Mouse (Mus musculus) heart, embryonic 15.5 days (tissue): ENCODE measurements around the gene Tm2d3. TPM values are rescaled to one million over a fixed set of nuclear protein-coding genes. Genes with fewer than 3 reads are reported as not detected.

Experiments used
- ATAC-seq: fragments of 200-750 bp; cut with Nextera tagmentation; replicated peaks from 2 replicates; pipeline ENCODE4 v1.8.0; 2017; ENCODE audit warnings: low read depth, moderate TSS enrichment; ENCODE audit not compliant: insufficient number of reproducible peaks, insufficient read depth, low FRiP score
- H3K27ac ChIP-seq: fragments of 300-500 bp; sonication (generic); 2 replicates; pipeline ENCODE4 v1.5.1; 2015; ENCODE audit warnings: mild to moderate bottlenecking, inconsistent platforms
- H3K27me3 ChIP-seq: fragments of 300-500 bp; sonication (generic); 2 replicates; pipeline ENCODE4 v1.6.1; 2015; ENCODE audit warnings: inconsistent platforms
- H3K36me3 ChIP-seq: fragments of 300-500 bp; sonication (generic); 2 replicates; pipeline ENCODE4 v1.6.1; 2015; ENCODE audit warnings: mild to moderate bottlenecking, inconsistent platforms
- H3K4me1 ChIP-seq: fragments of 300-500 bp; sonication (generic); replicated peaks from 2 replicates; pipeline ENCODE4 v1.6.1; 2015; ENCODE audit warnings: inconsistent platforms
- H3K4me2 ChIP-seq: fragments of 300-500 bp; sonication (generic); 2 replicates; pipeline ENCODE4 v1.6.1; 2015; ENCODE audit warnings: inconsistent platforms, mild to moderate bottlenecking, moderate library complexity
- H3K4me3 ChIP-seq: fragments of 300-500 bp; sonication (generic); 2 replicates; pipeline ENCODE4 v1.5.1; 2015; ENCODE audit warnings: mild to moderate bottlenecking, inconsistent platforms
- H3K9ac ChIP-seq: fragments of 300-500 bp; sonication (generic); 2 replicates; pipeline ENCODE4 v1.6.1; 2015; ENCODE audit warnings: mild to moderate bottlenecking, inconsistent platforms
- H3K9me3 ChIP-seq: fragments of 300-500 bp; sonication (generic); replicated peaks from 2 replicates; pipeline ENCODE4 v1.6.1; 2016; ENCODE audit warnings: inconsistent platforms
- WGBS: fragments of 180-500 bp; shearing (Covaris S2); methylation state at CpG from one replicate; pipeline ENCODE4 v1.1.7; 2015; ENCODE audit warnings: mixed read lengths; 5-methylcytosine and 5-hydroxymethylcytosine counted together
- polyA plus RNA-seq: library from polyadenylated mRNA; unstranded; fragments of >200 nt; fragmentation: Nextera tagmentation; extraction: Ambion mirVana; gene quantifications from 2 replicates; pipeline ENCODE4 v1.2.1, GENCODE M21; 2015

Tm2d3 gene
- polyA plus RNA-seq, 1 experiment from 2014 or later = 47.0 TPM

DNA sequence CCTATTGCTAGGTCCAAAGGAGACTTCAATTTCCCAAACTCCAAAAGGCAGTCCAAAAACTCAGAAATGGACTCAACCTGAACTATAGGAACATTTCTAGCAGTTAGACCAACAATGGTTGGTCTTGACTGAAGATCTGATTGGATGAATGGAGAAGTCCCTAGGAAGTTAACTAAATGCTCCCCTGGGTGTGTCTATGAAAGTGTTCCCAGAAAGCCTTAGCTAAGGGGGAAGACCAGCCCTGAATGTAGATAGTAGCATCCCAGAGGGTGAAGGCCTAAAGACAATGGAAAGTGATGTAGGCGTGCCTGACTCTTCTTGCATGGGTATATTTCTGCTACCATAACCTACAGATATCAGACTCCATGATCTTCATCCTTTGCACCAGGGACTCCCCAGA, 17.5 kb downstream of the Tm2d3 start:
- 90% methylated on average over 1 of the region's 1 CpGs for WGBS
- Histone ChIP-seq H3K27me3 (no peaks in the 10 kb centered on the region), H3K4me3 (no peak overlapping the region), H3K9ac (no peak overlapping the region), H3K9me3 (no peaks in the 10 kb centered on the region), H3K36me3 (no peaks in the 10 kb centered on the region), H3K27ac (no peak overlapping the region), H3K4me2 (no peak overlapping the region), H3K4me1 (peaks cover 5% of the 10 kb centered on the region; the same call in 1 of the 2 replicates)
- ATAC-seq = no peak

GRCm38 (mm10) chr7:65710301-65710700, 19.3 kb downstream of the Tm2d3 start:
- Histone ChIP-seq H3K4me3 (no peak overlapping the region), H3K36me3 (no peaks in the 10 kb centered on the region), H3K4me2 (no peak overlapping the region), H3K27ac (no peak overlapping the region), H3K27me3 (no peaks in the 10 kb centered on the region), H3K9me3 (no peaks in the 10 kb centered on the region), H3K9ac (no peak overlapping the region), H3K4me1 (peaks cover 2% of the 10 kb centered on the region; the same call in 1 of the 2 replicates)
- 80% methylated on average over 3 of the region's 3 CpGs for WGBS
- ATAC-seq = no peak

GRCm38 (mm10) chr7:65713782-65714181, 22.8 kb downstream of the Tm2d3 start:
- Histone ChIP-seq H3K4me1 (no peaks in the 10 kb centered on the region), H3K27me3 (no peaks in the 10 kb centered on the region; the same call in 1 of the 2 replicates), H3K27ac (no peak overlapping the region), H3K9me3 (no peaks in the 10 kb centered on the region), H3K36me3 (no peaks in the 10 kb centered on the region), H3K9ac (no peak overlapping the region), H3K4me3 (no peak overlapping the region), H3K4me2 (no peak overlapping the region)
- WGBS = 59% methylated on average over 5 of the region's 5 CpGs
- no peak for ATAC-seq

GRCm38 (mm10) chr7:65714304-65714703, 23.3 kb downstream of the Tm2d3 start:
- no peak overlapping the region for H3K4me2 ChIP-seq
- no peak overlapping the region for H3K4me3 ChIP-seq
- H3K9me3 ChIP-seq = no peaks in the 10 kb centered on the region
- no peaks in the 10 kb centered on the region for H3K4me1 ChIP-seq
- H3K27ac ChIP-seq = no peak overlapping the region
- no peaks in the 10 kb centered on the region for H3K36me3 ChIP-seq
- ATAC-seq = no peak
- no peaks in the 10 kb centered on the region; the same call in 1 of the 2 replicates for H3K27me3 ChIP-seq
- WGBS = 46% methylated on average over 4 of the region's 4 CpGs
- no peak overlapping the region for H3K9ac ChIP-seq

DNA sequence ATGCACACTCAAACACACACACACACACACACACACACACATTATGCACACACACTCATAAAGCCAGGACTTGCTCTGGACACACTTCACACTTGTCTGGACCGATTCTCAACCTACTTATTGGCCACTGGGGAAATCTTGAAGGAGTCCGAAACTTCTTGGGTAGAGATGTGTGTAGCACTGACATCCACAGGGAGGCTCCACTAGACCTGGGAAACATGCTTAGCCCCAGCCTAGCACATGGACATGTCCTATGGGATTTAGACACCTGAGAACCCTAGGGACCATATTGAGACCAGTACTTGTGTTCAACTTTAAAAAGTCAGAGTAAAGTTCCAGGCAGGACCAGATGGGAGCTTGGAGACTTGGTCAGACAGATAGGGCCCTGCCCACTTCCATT, 43.1 kb downstream of the Tm2d3 start:
- Histone ChIP-seq H3K27me3 (no peaks in the 10 kb centered on the region), H3K9me3 (no peaks in the 10 kb centered on the region), H3K4me1 (peaks cover 4% of the 10 kb centered on the region), H3K27ac (no peak overlapping the region), H3K9ac (no peak overlapping the region), H3K4me2 (no peak overlapping the region), H3K4me3 (no peak overlapping the region), H3K36me3 (no peaks in the 10 kb centered on the region)
- 73% methylated on average over 2 of the region's 2 CpGs for WGBS
- ATAC-seq = no peak

- H3K4me2 ChIP-seq = no peak overlapping the region
- H3K9ac ChIP-seq = no peak overlapping the region
- H3K4me1 ChIP-seq = peaks cover 4% of the 10 kb centered on the region
- H3K36me3 ChIP-seq = no peaks in the 10 kb centered on the region
- no peak for ATAC-seq
- WGBS = 81% methylated on average over 3 of the region's 3 CpGs
- no peak overlapping the region for H3K4me3 ChIP-seq
- H3K9me3 ChIP-seq = no peaks in the 10 kb centered on the region
- no peaks in the 10 kb centered on the region for H3K27me3 ChIP-seq
- no peak overlapping the region for H3K27ac ChIP-seq
Observed at GRCm38 (mm10) chr7:65735261-65735660, 44.3 kb downstream of the Tm2d3 start.

GRCm38 (mm10) chr7:65737286-65738040, 46.5 kb downstream of the Tm2d3 start:
- ATAC-seq = no peak
- H3K27ac ChIP-seq = no peak overlapping the region
- no peak overlapping the region for H3K4me2 ChIP-seq
- H3K4me1 ChIP-seq = peaks cover 4% of the 10 kb centered on the region
- no peak overlapping the region for H3K4me3 ChIP-seq
- 48% methylated on average over 12 of the region's 12 CpGs for WGBS
- no peaks in the 10 kb centered on the region for H3K9me3 ChIP-seq
- H3K27me3 ChIP-seq = no peaks in the 10 kb centered on the region
- H3K9ac ChIP-seq = no peak overlapping the region
- H3K36me3 ChIP-seq = no peaks in the 10 kb centered on the region

GRCm38 (mm10) chr7:65742857-65743256, 51.9 kb downstream of the Tm2d3 start:
- Histone ChIP-seq H3K9ac (no peak overlapping the region), H3K4me1 (no peaks in the 10 kb centered on the region), H3K36me3 (no peaks in the 10 kb centered on the region), H3K4me2 (no peak overlapping the region), H3K27ac (no peak overlapping the region), H3K9me3 (no peaks in the 10 kb centered on the region), H3K27me3 (no peaks in the 10 kb centered on the region), H3K4me3 (no peak overlapping the region)
- ATAC-seq = no peak
- WGBS = 89% methylated on average over 8 of the region's 8 CpGs

GRCm38 (mm10) chr7:65747990-65748955, 57.3 kb downstream of the Tm2d3 start:
- Histone ChIP-seq H3K36me3 (no peaks in the 10 kb centered on the region), H3K27ac (no peak overlapping the region)

More at GRCm38 (mm10) chr7:65747990-65748955, 57.3 kb downstream of the Tm2d3 start:
- Histone ChIP-seq H3K9ac (no peak overlapping the region), H3K4me3 (no peak overlapping the region), H3K4me1 (no peaks in the 10 kb centered on the region), H3K9me3 (no peaks in the 10 kb centered on the region), H3K27me3 (no peaks in the 10 kb centered on the region), H3K4me2 (no peak overlapping the region)
- 78% methylated on average over 11 of the region's 11 CpGs for WGBS
- ATAC-seq = no peak
